Mouse (Mus musculus) 3T3-L1 (cell line): ENCODE results near the gene Adcy3.

Experiments
- DNase-seq: peaks from one replicate; pipeline ENCODE4 v3.0.0-alpha.2; 2015; ENCODE audit warnings: low read depth, low spot score

The Adcy3 gene

GRCm38 (mm10) chr12:4180507-4180906 is 47.6 kb downstream of the Adcy3 start:
- no peak for DNase-seq

GRCm38 (mm10) chr12:4184648-4185047 is 51.7 kb downstream of the Adcy3 start:
- no peak for DNase-seq

- peak; percentile 91 for DNase-seq
These were observed 55.5 kb downstream of the Adcy3 start for GRCm38 (mm10) chr12:4188171-4189059.

GRCm38 (mm10) chr12:4189060-4189447 is 56.2 kb downstream of the Adcy3 start:
- peak; percentile 21 for DNase-seq

- DNase-seq, result no peak
These were observed 59.6 kb downstream of the Adcy3 start for GRCm38 (mm10) chr12:4192514-4192913.

GRCm38 (mm10) chr12:4193025-4193740 is 60.3 kb downstream of the Adcy3 start:
- peak; percentile 46 for DNase-seq

- no peak for DNase-seq
These were observed 61.7 kb downstream of the Adcy3 start for GRCm38 (mm10) chr12:4194643-4195042.

- peak; percentile 52 for DNase-seq
These were observed 65.8 kb downstream of the Adcy3 start for GRCm38 (mm10) chr12:4198702-4199101.

GRCm38 (mm10) chr12:4199271-4199670 is 66.4 kb downstream of the Adcy3 start:
- DNase-seq, result no peak

- peak; percentile 83 for DNase-seq
These were observed 68.7 kb downstream of the Adcy3 start for GRCm38 (mm10) chr12:4201454-4202200.

- no peak for DNase-seq
These were observed 69.3 kb downstream of the Adcy3 start for GRCm38 (mm10) chr12:4202206-4202605.

GRCm38 (mm10) chr12:4206106-4206505 is 73.2 kb downstream of the Adcy3 start:
- no peak for DNase-seq

- DNase-seq, result peak; percentile 81
These were observed 75.7 kb downstream of the Adcy3 start for GRCm38 (mm10) chr12:4208405-4209133.

GRCm38 (mm10) chr12:4209196-4209595 is 76.3 kb downstream of the Adcy3 start:
- no peak for DNase-seq

GRCm38 (mm10) chr12:4211174-4211573 is 78.3 kb downstream of the Adcy3 start:
- DNase-seq, result no peak

- DNase-seq, result no peak
These were observed 80.0 kb downstream of the Adcy3 start for GRCm38 (mm10) chr12:4212908-4213307.

- DNase-seq, result no peak
These were observed 97.3 kb downstream of the Adcy3 start for GRCm38 (mm10) chr12:4230156-4230555.

- peak; percentile 10 for DNase-seq
These were observed 99.9 kb downstream of the Adcy3 start for GRCm38 (mm10) chr12:4232777-4233176.

- peak; percentile 98 for DNase-seq
These were observed 100.9 kb downstream of the Adcy3 start, which contains the start of the genes Ptrhd1 and Cenpo for GRCm38 (mm10) chr12:4233572-4234508. TSS of gene Ptrhd1 (plus strand) at chr12:4234027. TSS of gene Cenpo (minus strand) at chr12:4234294.

- DNase-seq, result no peak
These were observed 104.6 kb downstream of the Adcy3 start for GRCm38 (mm10) chr12:4237481-4237880.
